Mouse (Mus musculus) liver, adult 2 months (tissue): Measurements from ENCODE around the gene Naa11. TPM values are rescaled to one million over a fixed set of nuclear protein-coding genes. Genes with fewer than 3 reads are reported as not detected.

ENCODE experiments used
- DNase-seq: peaks from one replicate; pipeline ENCODE4 v3.0.0-alpha.2; 2011; ENCODE audit warnings: low read depth, low spot score; ENCODE audit errors: extremely low read depth
- H3K27ac ChIP-seq: fragments of 200-500 bp; replicated peaks from 2 replicates; pipeline ENCODE4 v1.5.1; 2012; ENCODE audit warnings: low read depth, mild to moderate bottlenecking, control low read depth, inconsistent platforms, low read length; ENCODE audit not compliant: insufficient read depth
- H3K27me3 ChIP-seq: fragments of 200-500 bp; 2 replicates; pipeline ENCODE4 v1.6.1; 2012; ENCODE audit warnings: mild to moderate bottlenecking, moderate library complexity, low read length, inconsistent platforms; ENCODE audit not compliant: control insufficient read depth, insufficient read depth
- H3K36me3 ChIP-seq: fragments of 200-500 bp; 2 replicates; pipeline ENCODE4 v1.6.1; 2012; ENCODE audit warnings: low read length, inconsistent platforms; ENCODE audit not compliant: control insufficient read depth, insufficient read depth
- H3K4me1 ChIP-seq: fragments of 200-500 bp; 2 replicates; pipeline ENCODE4 v1.6.1; 2011; ENCODE audit warnings: low read length; ENCODE audit not compliant: control insufficient read depth, insufficient read depth
- H3K4me3 ChIP-seq: fragments of 200-500 bp; 2 replicates; pipeline ENCODE4 v1.5.1; 2011; ENCODE audit warnings: low read depth, mild to moderate bottlenecking, control low read depth, low read length, moderate library complexity; ENCODE audit not compliant: insufficient read depth
- H3K79me2 ChIP-seq: fragments of 200-500 bp; 2 replicates; pipeline ENCODE4 v1.6.1; 2012; ENCODE audit warnings: inconsistent platforms, mild to moderate bottlenecking, low read length, moderate library complexity; ENCODE audit not compliant: control insufficient read depth, insufficient read depth
- H3K9ac ChIP-seq: fragments of 200-500 bp; 2 replicates; pipeline ENCODE4 v1.6.1; 2012; ENCODE audit warnings: low read depth, mild to moderate bottlenecking, control low read depth, inconsistent platforms, low read length
- CTCF ChIP-seq: fragments of 200-500 bp; IDR thresholded peaks from 2 replicates; pipeline ENCODE4 v1.5.1; 2011; ENCODE audit warnings: low read depth, low read length, control low read depth
- POLR2A ChIP-seq: fragments of 200-500 bp; IDR thresholded peaks from 2 replicates; pipeline ENCODE4 v1.6.1; 2011; ENCODE audit warnings: low read length, control low read depth; ENCODE audit not compliant: insufficient read depth; ENCODE audit errors: extremely low read depth
- WGBS: fragments of 180-500 bp; shearing (Covaris S2); methylation state at CpG from one replicate; pipeline ENCODE4 v1.1.7; 2018; 5-methylcytosine and 5-hydroxymethylcytosine counted together
- polyA plus RNA-seq: library from polyadenylated mRNA; depleted of rRNA; stranded (reverse); fragments of >200 nt; gene quantifications from 2 replicates; pipeline ENCODE4 v1.2.3, GENCODE M21; 2012
- total RNA-seq: library from RNA; depleted of rRNA; stranded (reverse); fragments of >200 nt; gene quantifications from 2 replicates; pipeline ENCODE4 v1.2.3, GENCODE M21; 2014

The Naa11 gene
- total and polyA plus RNA-seq, 2 experiments = not detected

GRCm38 (mm10) chr5:97384399-97384798 lies 7.8 kb downstream of the Naa11 start:
- H3K9ac ChIP-seq = no peak overlapping the region

DNA sequence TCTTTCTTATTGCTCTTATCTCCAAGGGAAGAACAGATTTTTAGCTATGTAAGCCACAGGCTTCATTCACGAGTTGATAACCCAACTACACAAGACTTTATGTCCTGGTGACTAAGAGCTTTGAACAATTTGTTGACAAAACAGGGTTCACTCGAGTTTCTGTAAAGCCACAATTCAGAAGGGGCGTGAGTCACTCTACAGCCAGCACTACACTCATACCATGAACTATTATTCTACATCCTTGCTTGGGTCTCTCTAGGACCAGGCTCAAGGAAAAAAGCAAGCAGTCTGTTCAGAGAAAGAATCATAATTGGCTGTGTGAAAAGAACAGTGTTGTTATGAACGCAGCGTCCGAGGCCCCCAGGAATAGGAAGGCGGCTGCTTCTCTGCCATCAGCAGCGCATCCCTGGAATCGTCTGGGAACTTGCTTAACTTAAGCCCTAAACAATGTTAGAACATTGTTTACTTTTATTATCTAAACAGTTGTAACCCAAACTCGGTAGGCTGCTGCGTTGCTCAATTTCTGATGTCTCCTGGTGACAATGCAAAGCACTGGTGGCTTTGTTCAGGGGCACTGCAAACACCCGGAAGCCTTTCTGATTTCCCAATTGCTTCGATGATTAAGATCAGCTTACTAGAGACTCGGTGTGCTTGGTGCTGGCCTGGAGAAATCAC lies 9.5 kb downstream of the Naa11 start:
- Histone ChIP-seq H3K4me1 (no peaks in the 10 kb centered on the region), H3K36me3 (no peaks in the 10 kb centered on the region), H3K4me3 (no peak overlapping the region), H3K79me2 (no peaks in the 10 kb centered on the region), H3K27me3 (no peaks in the 10 kb centered on the region), H3K27ac (no peak overlapping the region), H3K9ac (no peak overlapping the region)
- WGBS = 38% methylated on average over 14 of the region's 14 CpGs
- no peak for TF ChIP-seq POLR2A
- DNase-seq = no peak

More at GRCm38 (mm10) chr5:97384399-97384798, 7.8 kb downstream of the Naa11 start:
- Histone ChIP-seq H3K27me3 (no peaks in the 10 kb centered on the region), H3K4me3 (no peak overlapping the region), H3K36me3 (no peaks in the 10 kb centered on the region), H3K79me2 (no peaks in the 10 kb centered on the region), H3K4me1 (no peaks in the 10 kb centered on the region), H3K27ac (no peak overlapping the region)
- DNase-seq = no peak
- TF ChIP-seq CTCF = no peak
- TF ChIP-seq POLR2A = no peak
- WGBS = 69% methylated on average over 4 of the region's 4 CpGs

- TF ChIP-seq CTCF (no peak), POLR2A (no peak)
- Histone ChIP-seq H3K79me2 (no peaks in the 10 kb centered on the region), H3K4me1 (no peaks in the 10 kb centered on the region), H3K9ac (no peak overlapping the region), H3K36me3 (no peaks in the 10 kb centered on the region), H3K27me3 (no peaks in the 10 kb centered on the region), H3K27ac (no peak overlapping the region), H3K4me3 (no peak overlapping the region)
- whole genome bisulfite sequencing = 83% methylated on average over 3 of the region's 3 CpGs
- no peak for DNase-seq
These were observed 12.2 kb downstream of the Naa11 start for GRCm38 (mm10) chr5:97379976-97380375.

DNA sequence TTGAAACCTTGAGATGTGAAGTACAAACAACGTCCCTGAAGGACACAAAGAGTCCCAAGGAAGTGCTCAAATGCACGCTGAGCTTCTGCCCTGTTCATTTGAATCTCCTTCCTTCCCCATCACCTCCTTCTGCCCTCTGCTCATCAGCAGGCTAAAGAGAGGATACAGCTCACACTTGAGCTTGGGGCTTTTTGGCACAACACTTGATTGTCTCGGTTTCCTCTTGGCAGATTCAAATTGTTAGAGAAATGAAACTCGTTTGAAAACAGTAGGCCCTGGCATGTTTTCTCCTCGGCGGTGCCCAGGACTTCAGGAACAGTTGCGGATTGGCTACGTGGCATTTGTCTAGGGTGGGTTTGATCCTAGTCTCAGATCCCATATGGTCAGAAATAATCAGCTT lies 27.4 kb downstream of the Naa11 start:
- Histone ChIP-seq H3K36me3 (no peaks in the 10 kb centered on the region), H3K27ac (no peak overlapping the region), H3K4me1 (no peaks in the 10 kb centered on the region), H3K27me3 (no peaks in the 10 kb centered on the region), H3K4me3 (no peak overlapping the region), H3K79me2 (no peaks in the 10 kb centered on the region), H3K9ac (no peak overlapping the region)
- no peak for DNase-seq
- whole genome bisulfite sequencing = 70% methylated on average over 8 of the region's 8 CpGs
- TF ChIP-seq POLR2A = no peak

- Histone ChIP-seq H3K9ac (no peak overlapping the region), H3K4me3 (no peak overlapping the region), H3K79me2 (no peaks in the 10 kb centered on the region), H3K27ac (no peak overlapping the region), H3K36me3 (no peaks in the 10 kb centered on the region), H3K27me3 (no peaks in the 10 kb centered on the region), H3K4me1 (no peaks in the 10 kb centered on the region)
- no peak for DNase-seq
- TF ChIP-seq CTCF (no peak), POLR2A (no peak)
- WGBS = 50% methylated on average over 8 of the region's 8 CpGs
These were observed 27.9 kb downstream of the Naa11 start for GRCm38 (mm10) chr5:97364252-97364651.

GRCm38 (mm10) chr5:97362539-97362938 lies 29.6 kb downstream of the Naa11 start:
- 53% methylated on average over 2 of the region's 2 CpGs for WGBS
- no peak overlapping the region for H3K27ac ChIP-seq
- no peaks in the 10 kb centered on the region for H3K27me3 ChIP-seq
- H3K4me3 ChIP-seq = no peak overlapping the region
- no peak for DNase-seq
- no peak overlapping the region for H3K9ac ChIP-seq
- no peaks in the 10 kb centered on the region for H3K79me2 ChIP-seq
- TF ChIP-seq POLR2A (no peak), CTCF (no peak)
- no peaks in the 10 kb centered on the region for H3K4me1 ChIP-seq
- H3K36me3 ChIP-seq = no peaks in the 10 kb centered on the region
